Mouse (Mus musculus) adrenal gland (tissue): ENCODE measurements around the gene Vmn1r4.

Source experiments
- intact Hi-C: fragments of 180-260 bp; cut with DNase I; formaldehyde crosslinking; loops from one replicate; pipeline ENCODE4 v1.15.1; 2025

The Vmn1r4 gene

GRCm38 (mm10) chr6:56913092-56913858 lies 10.5 kb upstream of the Vmn1r4 start:
- intact Hi-C loops: no loop called here

- intact Hi-C loops: no loop called here
Observed at GRCm38 (mm10) chr6:56916279-56916678, 7.5 kb upstream of the Vmn1r4 start.

GRCm38 (mm10) chr6:56917578-56918368 lies 6.0 kb upstream of the Vmn1r4 start:
- intact Hi-C loops: no loop called here

- intact Hi-C loops: loop anchor here (10.0 kb wide), 1 partner anchor 205 kb away; the partner anchor contains the start of gene Avl9
Observed at GRCm38 (mm10) chr6:56919330-56920044, 4.3 kb upstream of the Vmn1r4 start.

- intact Hi-C loops: loop anchor here (10.0 kb wide), 1 partner anchor 206 kb away; the partner anchor contains the start of gene Avl9
Observed at GRCm38 (mm10) chr6:56920222-56921092, 3.4 kb upstream of the Vmn1r4 start.

GRCm38 (mm10) chr6:56923331-56923725 lies 487 bp upstream of the Vmn1r4 start:
- intact Hi-C loops: loop anchor here (10.0 kb wide), 1 partner anchor 209 kb away; the partner anchor contains the start of gene Avl9

GRCm38 (mm10) chr6:56931648-56932415 lies 8.0 kb downstream of the Vmn1r4 start:
- intact Hi-C loops: no loop called here

- intact Hi-C loops: no loop called here
Observed at GRCm38 (mm10) chr6:56932464-56932863, 8.6 kb downstream of the Vmn1r4 start.

GRCm38 (mm10) chr6:56934366-56934765 lies 10.6 kb downstream of the Vmn1r4 start:
- intact Hi-C loops: no loop called here

GRCm38 (mm10) chr6:56956436-56956835 lies 32.6 kb downstream of the Vmn1r4 start:
- intact Hi-C loops: no loop called here

- intact Hi-C loops: no loop called here
Observed at GRCm38 (mm10) chr6:56969973-56970372, 46.2 kb downstream of the Vmn1r4 start, which contains the start of gene Vmn1r5. Vmn1r5 (plus strand) TSS chr6:56970273.

- intact Hi-C loops: no loop called here
Observed at GRCm38 (mm10) chr6:56996943-56997342, 73.1 kb downstream of the Vmn1r4 start, which contains the start of gene Vmn1r6. Vmn1r6 (plus strand) TSS chr6:56997243.
